Mouse (Mus musculus) kidney, postnatal 0 days (tissue): ENCODE results near the gene Ubald2. TPM values are rescaled to one million over a fixed set of nuclear protein-coding genes. Genes with fewer than 3 reads are reported as not detected.
"Not testable (repeated sequence)": the region's sequence is repeated elsewhere in the genome, so short reads cannot be mapped to it uniquely, and the experiment has no call there.

Experiments
- ATAC-seq: fragments of 200-750 bp; cut with Nextera tagmentation; replicated peaks from 2 replicates; pipeline ENCODE4 v1.8.0; 2017; ENCODE audit warnings: low read depth, moderate number of reproducible peaks, moderate TSS enrichment, moderate library complexity; ENCODE audit not compliant: low FRiP score
- DNase-seq: peaks from one replicate; pipeline ENCODE4 v3.0.0-alpha.2; 2016; ENCODE audit warnings: low spot score
- H3K27ac ChIP-seq: fragments of 300-500 bp; sonication (generic); 2 replicates; pipeline ENCODE4 v1.5.1; 2014; ENCODE audit warnings: mild to moderate bottlenecking
- H3K27me3 ChIP-seq: fragments of 300-500 bp; sonication (generic); 2 replicates; pipeline ENCODE4 v1.6.1; 2014; ENCODE audit warnings: low read length, mixed read lengths; ENCODE audit not compliant: insufficient read depth
- H3K36me3 ChIP-seq: fragments of 300-500 bp; sonication (generic); 2 replicates; pipeline ENCODE4 v1.6.1; 2014; ENCODE audit warnings: low read length, mixed read lengths; ENCODE audit not compliant: insufficient read depth
- H3K4me1 ChIP-seq: fragments of 300-500 bp; sonication (generic); replicated peaks from 2 replicates; pipeline ENCODE4 v1.6.1; 2014; ENCODE audit warnings: antibody characterized with exemption, low read length, mixed read lengths; ENCODE audit not compliant: insufficient read depth
- H3K4me2 ChIP-seq: fragments of 300-500 bp; sonication (generic); 2 replicates; pipeline ENCODE4 v1.6.1; 2014; ENCODE audit warnings: mild to moderate bottlenecking, low read length, moderate library complexity, mixed read lengths
- H3K4me3 ChIP-seq: fragments of 300-500 bp; sonication (generic); replicated peaks from 2 replicates; pipeline ENCODE4 v1.5.1; 2014; ENCODE audit warnings: low read depth, low read length
- H3K9ac ChIP-seq: fragments of 300-500 bp; sonication (generic); 2 replicates; pipeline ENCODE4 v1.6.1; 2014; ENCODE audit warnings: low read depth, low read length
- H3K9me3 ChIP-seq: fragments of 300-500 bp; sonication (generic); replicated peaks from 2 replicates; pipeline ENCODE4 v1.6.1; 2016; ENCODE audit warnings: low read length, inconsistent platforms, mixed read lengths
- CTCF ChIP-seq: IDR thresholded peaks from 2 replicates; pipeline ENCODE4 v1.5.1; 2016; ENCODE audit warnings: antibody characterized with exemption, low read depth, mild to moderate bottlenecking, moderate library complexity
- WGBS: fragments of 180-500 bp; shearing (Covaris S2); extraction: QIAGEN DNeasy Blood & Tissue Kit; methylation state at CpG from one replicate; pipeline ENCODE4 v1.1.7; 2014; 5-methylcytosine and 5-hydroxymethylcytosine counted together
- polyA plus RNA-seq: library from polyadenylated mRNA; unstranded; fragments of >200 nt; fragmentation: Nextera tagmentation; extraction: Ambion mirVana; gene quantifications from 2 replicates; pipeline ENCODE4 v1.2.1, GENCODE M21; 2015

Ubald2 gene
- polyA plus RNA-seq, 1 experiment from 2014 or later: 53.5 TPM

- no peak for DNase-seq
- no peak overlapping the region for H3K4me3 ChIP-seq
- ATAC-seq: peak; percentile 30
- no peaks in the 10 kb centered on the region for H3K27me3 ChIP-seq
- no peaks in the 10 kb centered on the region for H3K36me3 ChIP-seq
- peak overlapping the region; percentile 75 for H3K27ac ChIP-seq
- H3K4me2 ChIP-seq: no peak overlapping the region
- no peak for TF ChIP-seq CTCF
- H3K4me1 ChIP-seq: peaks cover 13% of the 10 kb centered on the region; the same call in 1 of the 2 replicates
- H3K9ac ChIP-seq: no peak overlapping the region
- WGBS: 45% methylated on average over 6 of the region's 6 CpGs
- no peaks in the 10 kb centered on the region for H3K9me3 ChIP-seq
Observed at GRCm38 (mm10) chr11:116418841-116419462, 14.9 kb upstream of the Ubald2 start.

DNA sequence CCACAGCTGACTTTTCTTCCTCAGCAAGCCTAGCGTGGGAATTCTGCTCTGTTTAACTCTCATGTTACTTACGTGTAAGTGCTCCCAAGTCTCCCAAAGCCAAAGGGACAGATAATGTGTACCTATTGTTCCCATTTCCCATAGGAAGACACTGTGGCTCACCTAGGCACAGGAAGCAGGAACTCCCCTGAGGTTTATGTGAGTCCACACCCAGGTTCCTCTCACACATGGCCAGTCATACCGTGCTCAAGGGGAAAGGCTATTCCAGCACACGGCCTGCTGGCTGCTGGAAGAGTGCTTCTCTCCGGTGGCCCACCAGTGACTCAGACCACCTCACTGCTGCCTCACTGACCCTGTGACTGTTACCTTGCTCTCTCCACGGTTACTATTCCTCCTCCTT, 12.8 kb upstream of the Ubald2 start:
- Histone ChIP-seq H3K9ac (no peak overlapping the region), H3K9me3 (no peaks in the 10 kb centered on the region), H3K36me3 (no peaks in the 10 kb centered on the region), H3K27ac (no peak overlapping the region), H3K27me3 (no peaks in the 10 kb centered on the region), H3K4me1 (peaks cover 13% of the 10 kb centered on the region; the same call in 1 of the 2 replicates), H3K4me2 (no peak overlapping the region), H3K4me3 (no peak overlapping the region)
- no peak for ATAC-seq
- no peak for DNase-seq
- WGBS: 52% methylated on average over 6 of the region's 6 CpGs
- TF ChIP-seq CTCF: no peak

DNA sequence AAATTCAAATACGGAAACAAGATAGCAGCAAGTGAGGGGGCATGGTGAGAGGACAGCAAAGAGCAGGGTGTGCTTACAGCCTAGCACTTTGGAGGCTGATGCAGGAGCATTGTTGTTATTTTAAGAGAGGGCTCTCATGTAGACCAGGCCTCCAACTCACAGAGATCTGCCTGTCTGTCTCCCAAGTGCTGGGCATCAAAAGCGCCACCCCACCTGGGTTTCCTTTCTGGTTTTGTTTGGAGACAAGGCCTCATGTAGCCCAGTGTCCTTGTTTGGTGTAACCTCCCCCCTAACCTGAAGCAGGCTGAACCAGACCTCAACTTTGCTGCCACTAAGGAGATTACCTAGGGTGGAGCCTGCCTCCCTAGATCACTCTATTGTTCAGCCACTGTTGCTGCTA, 11.3 kb upstream of the Ubald2 start:
- H3K9ac ChIP-seq: no peak overlapping the region
- WGBS: 92% methylated on average over 2 of the region's 2 CpGs

DNA sequence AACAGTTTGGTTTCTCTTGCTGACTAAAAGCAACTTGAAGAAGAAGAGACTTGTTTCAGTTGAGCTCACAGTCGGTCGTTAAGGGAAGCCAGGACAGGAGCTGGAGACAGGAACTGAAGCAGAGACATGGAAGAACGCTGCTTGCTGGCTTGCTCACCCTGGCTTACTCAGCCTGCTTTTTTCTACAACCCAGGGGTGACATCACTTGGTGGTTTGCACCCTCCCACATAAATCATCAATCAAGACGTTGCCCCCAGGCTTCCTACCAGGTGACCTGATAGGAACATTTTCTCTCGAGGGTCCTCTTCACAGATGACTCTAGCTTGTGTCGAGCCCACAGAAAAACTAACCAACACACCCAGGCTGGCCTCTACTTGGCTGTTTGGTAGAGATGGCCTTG, 10.7 kb upstream of the Ubald2 start:
- no peak overlapping the region for H3K4me3 ChIP-seq
- H3K27me3 ChIP-seq: no peaks in the 10 kb centered on the region
- no peaks in the 10 kb centered on the region for H3K36me3 ChIP-seq
- H3K9ac ChIP-seq: no peak overlapping the region
- no peak overlapping the region for H3K27ac ChIP-seq
- H3K4me2 ChIP-seq: no peak overlapping the region
- 74% methylated on average over 6 of the region's 6 CpGs for WGBS
- ATAC-seq (no peak), DNase-seq (no peak)
- no peak for TF ChIP-seq CTCF
- no peaks in the 10 kb centered on the region for H3K9me3 ChIP-seq
- peaks cover 8% of the 10 kb centered on the region; the same call in 1 of the 2 replicates for H3K4me1 ChIP-seq

More for the DNA sequence above, 11.3 kb upstream of the Ubald2 start:
- H3K4me1 ChIP-seq: peaks cover 13% of the 10 kb centered on the region; the same call in 1 of the 2 replicates
- ATAC-seq: no peak
- H3K9me3 ChIP-seq: no peaks in the 10 kb centered on the region
- DNase-seq: no peak
- H3K36me3 ChIP-seq: no peaks in the 10 kb centered on the region
- H3K4me3 ChIP-seq: no peak overlapping the region
- no peak for TF ChIP-seq CTCF
- H3K27me3 ChIP-seq: no peaks in the 10 kb centered on the region
- H3K27ac ChIP-seq: no peak overlapping the region
- H3K4me2 ChIP-seq: no peak overlapping the region

GRCm38 (mm10) chr11:116423782-116424620, 9.9 kb upstream of the Ubald2 start:
- Histone ChIP-seq H3K9ac (no peak overlapping the region), H3K27ac (no peak overlapping the region), H3K36me3 (no peaks in the 10 kb centered on the region), H3K9me3 (no peaks in the 10 kb centered on the region), H3K27me3 (no peaks in the 10 kb centered on the region), H3K4me3 (no peak overlapping the region), H3K4me1 (peaks cover 5% of the 10 kb centered on the region; the same call in 1 of the 2 replicates), H3K4me2 (no peak overlapping the region)
- DNase-seq: no peak
- no peak for TF ChIP-seq CTCF
- no peak for ATAC-seq
- 74% methylated on average over 10 of the region's 10 CpGs for WGBS

DNA sequence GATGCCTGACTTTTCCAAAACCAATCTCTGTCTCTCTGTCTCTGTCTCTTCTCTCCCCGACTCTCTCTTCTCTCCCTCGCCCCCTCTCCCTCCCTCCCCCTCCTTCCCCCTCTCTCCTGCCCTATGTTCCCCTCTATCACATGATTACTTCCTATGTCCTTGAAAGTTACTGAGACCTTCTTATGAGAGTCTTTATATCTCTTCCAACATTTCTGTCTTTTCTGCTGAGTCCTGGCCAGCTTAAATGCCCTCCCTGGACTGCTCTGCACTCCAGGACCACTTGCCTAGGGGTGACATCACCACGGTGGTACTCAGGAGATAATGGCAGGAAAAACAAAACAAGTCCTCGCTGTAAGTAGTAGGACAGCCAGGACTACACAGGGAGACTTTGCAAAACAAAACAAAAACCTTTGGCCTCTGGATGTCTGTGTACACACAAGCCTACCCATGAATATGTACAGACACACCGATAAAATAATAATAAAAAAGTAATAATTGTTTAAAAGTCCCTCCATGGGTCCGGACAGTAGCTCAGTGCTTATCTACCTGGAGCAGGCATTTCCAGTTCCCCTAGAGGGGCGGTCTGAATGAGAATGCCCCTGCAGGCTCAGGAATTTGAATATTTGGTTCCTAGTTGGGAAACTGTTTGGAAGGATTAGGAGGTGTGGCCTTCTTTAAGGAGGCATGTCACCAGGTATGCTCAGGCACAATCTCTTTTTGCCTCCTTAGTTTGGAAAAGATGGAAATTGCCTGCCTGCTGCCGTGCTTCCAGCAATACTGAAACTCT, 9.1 kb upstream of the Ubald2 start:
- no peaks in the 10 kb centered on the region for H3K36me3 ChIP-seq
- no peak for TF ChIP-seq CTCF
- peaks cover 9% of the 10 kb centered on the region; the same call in 1 of the 2 replicates for H3K4me1 ChIP-seq
- no peak for DNase-seq
- no peak overlapping the region for H3K4me2 ChIP-seq
- no peaks in the 10 kb centered on the region for H3K9me3 ChIP-seq
- H3K27ac ChIP-seq: no peak overlapping the region
- no peak overlapping the region for H3K9ac ChIP-seq
- 55% methylated on average over 8 of the region's 8 CpGs for WGBS
- no peak for ATAC-seq
- no peak overlapping the region for H3K4me3 ChIP-seq
- no peaks in the 10 kb centered on the region for H3K27me3 ChIP-seq

DNA sequence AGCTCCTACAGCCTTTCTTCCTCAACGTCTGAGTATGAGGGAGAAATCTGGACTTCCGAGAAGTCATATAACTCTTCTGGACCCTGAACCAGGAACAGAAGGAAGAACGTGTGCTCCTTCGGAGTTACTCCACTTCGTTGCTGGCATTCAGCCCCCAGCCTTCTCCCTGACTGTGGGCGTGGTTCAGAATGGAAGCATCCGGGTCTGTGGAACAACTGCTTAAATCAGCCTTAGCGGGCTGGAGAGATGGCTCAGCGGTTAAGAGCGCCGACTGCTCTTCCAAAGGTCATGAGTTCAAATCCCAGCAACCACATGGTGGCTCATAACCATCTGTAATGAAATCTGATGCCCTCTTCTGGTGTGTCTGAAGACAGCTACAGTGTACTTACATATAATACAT, 7.6 kb upstream of the Ubald2 start:
- H3K4me1 ChIP-seq, ATAC-seq, DNase-seq, H3K36me3 ChIP-seq, H3K9me3 ChIP-seq, H3K9ac ChIP-seq, H3K27ac ChIP-seq, H3K27me3 ChIP-seq, H3K4me2 ChIP-seq, H3K4me3 ChIP-seq: not testable (repeated sequence)
- 78% methylated on average over 11 of the region's 11 CpGs for WGBS
